Mouse (Mus musculus) layer of hippocampus, adult 2 months (tissue): ENCODE results near the gene Rhot2. TPM values are rescaled to one million over a fixed set of nuclear protein-coding genes. Genes with fewer than 3 reads are reported as not detected.

ENCODE experiments used
- DNase-seq, 2 experiments: peaks; one replicate each; pipeline ENCODE4 v3.0.0; 2022; ENCODE audit warnings: low spot score in 2 of 2
- H3K27ac ChIP-seq: fragments of 200-600 bp; 2 replicates; pipeline ENCODE4 v1.8.1; 2022
- H3K4me3 ChIP-seq: fragments of 200-600 bp; 2 replicates; pipeline ENCODE4 v1.8.1; 2022; ENCODE audit warnings: mild to moderate bottlenecking
- CTCF ChIP-seq: fragments of 200-600 bp; conservative IDR thresholded peaks from 2 replicates; pipeline ENCODE4 v1.8.1; 2022; ENCODE audit warnings: antibody characterized with exemption, mild to moderate bottlenecking, moderate library complexity
- microRNA-seq, 2 experiments: library from miRNA; unstranded; fragments of <30 nt; microRNA quantifications; one replicate each; pipeline ENCODE4 v1.2.0; 2021
- total RNA-seq, 2 experiments: library from RNA; stranded (reverse); gene quantifications; 2 replicates each; pipeline ENCODE4 v1.2.3; 2021

Rhot2 gene
- total RNA-seq, 2 experiments from 2014 or later = 95.9 to 107 TPM

DNA sequence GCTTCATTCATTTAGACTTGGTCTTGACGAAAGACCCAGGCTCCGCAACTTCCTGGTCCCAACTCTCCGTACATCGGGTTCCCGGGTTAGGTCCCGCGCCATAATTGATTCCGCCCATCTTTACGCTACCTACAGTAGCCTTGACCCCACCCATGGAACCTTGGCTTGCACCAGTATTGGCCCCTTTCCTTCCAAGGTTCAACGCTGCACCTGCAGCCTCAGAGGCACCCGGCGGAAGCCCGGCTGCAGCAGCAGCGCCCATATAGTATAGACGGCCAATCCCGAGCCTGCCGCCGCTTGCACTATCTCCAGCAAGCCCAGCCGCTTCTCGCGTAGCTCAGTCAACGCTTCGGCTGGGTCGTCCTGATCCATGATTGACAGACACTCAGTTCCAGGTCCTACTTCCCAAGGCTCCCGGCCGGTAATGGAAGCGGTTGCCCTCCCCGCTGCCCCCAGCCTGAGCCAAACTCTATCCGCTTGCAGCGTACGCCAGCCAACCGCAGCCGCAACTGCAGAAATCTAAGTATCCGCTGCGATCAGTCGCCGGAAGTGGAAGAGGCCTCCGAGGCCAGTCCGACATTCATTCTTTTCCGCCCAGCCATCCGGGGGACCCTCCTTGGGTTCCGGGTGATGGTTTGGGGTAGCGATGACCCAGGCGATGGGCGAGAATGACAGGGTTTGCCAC, 52.7 kb downstream of the Rhot2 start:
- no peak for TF ChIP-seq CTCF
- peak overlapping the region; percentile 88 for H3K4me3 ChIP-seq
- peak overlapping the region; percentile 95 for H3K27ac ChIP-seq
- DNase-seq = peak; percentile 87 to 89

DNA sequence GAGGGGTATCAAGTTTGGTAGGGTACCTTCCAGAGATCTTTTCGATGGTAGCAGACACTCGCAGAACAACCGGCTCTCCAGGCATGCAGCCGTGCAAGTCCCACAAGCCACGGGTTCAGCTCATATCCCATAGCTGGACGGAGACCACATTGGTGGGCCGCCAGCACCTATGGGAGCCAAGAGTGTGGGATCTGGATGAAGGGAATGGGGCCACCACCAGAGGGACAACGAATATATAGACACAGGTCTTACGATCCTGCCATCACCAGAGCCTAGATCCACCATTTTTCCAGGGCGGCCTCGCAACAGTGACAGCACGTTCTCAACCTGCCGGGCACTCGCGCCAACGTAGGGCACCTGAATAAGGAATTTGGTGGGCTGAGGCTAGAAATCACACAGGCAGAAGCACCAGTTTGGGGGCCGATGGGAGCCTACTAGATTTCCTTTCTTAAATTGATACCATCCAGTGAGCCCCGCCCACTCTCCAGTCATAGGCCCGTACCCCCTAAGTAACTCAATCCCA, 53.3 kb downstream of the Rhot2 start:
- H3K27ac ChIP-seq = peak overlapping the region; percentile 95
- DNase-seq = no peak
- peak overlapping the region; percentile 88 for H3K4me3 ChIP-seq
- peak; percentile 33 for TF ChIP-seq CTCF

Small RNA genes within 50 kb of the gene (microRNA-seq; reads per million reads assigned to microRNA genes)
- 1.8 to 3.2 reads per million in 2 experiments for gene Mir3082

Other genes starting within 250 kb of the Rhot2 start
- 100 to 1,000 TPM; 106 to 122 TPM for gene Gng13, start 127.7 kb downstream of the Rhot2 start, total RNA-seq
- gene Chtf18, start 117.4 kb downstream of the Rhot2 start, total RNA-seq = 1 to 10 TPM; 1.2 to 1.8 TPM
- gene Rpusd1, start 117.2 kb downstream of the Rhot2 start, total RNA-seq = 10 to 100 TPM; 54.5 to 56.9 TPM
- not detected for gene Mslnl, start 108.8 kb downstream of the Rhot2 start, total RNA-seq
- gene Msln, start 90.5 kb downstream of the Rhot2 start, total RNA-seq = under 1 TPM; 0.51 to 0.69 TPM
- gene Narfl, start 71.1 kb downstream of the Rhot2 start, total RNA-seq = 10 to 100 TPM; 37.4 to 39.8 TPM
- gene Haghl, start 59.2 kb downstream of the Rhot2 start, total RNA-seq = 100 to 1,000 TPM; 116 to 117 TPM
- under 1 TPM; 0.49 to 0.51 TPM for gene Ccdc78, start 58.3 kb downstream of the Rhot2 start, total RNA-seq
- gene Fam173a, start 52.0 kb downstream of the Rhot2 start, total RNA-seq = 10 to 100 TPM; 83.0 to 89.3 TPM
- gene AC134908.4, start 49.2 kb downstream of the Rhot2 start, total RNA-seq = 1 to 10 TPM; 1.4 to 1.9 TPM
- 10 to 100 TPM; 76.9 to 80.3 TPM for gene Metrn, start 47.7 kb downstream of the Rhot2 start, total RNA-seq
- gene Fbxl16, start 35.8 kb downstream of the Rhot2 start, total RNA-seq = 100 to 1,000 TPM; 680 to 699 TPM
- gene Wdr24, start 21.2 kb downstream of the Rhot2 start, total RNA-seq = 10 to 100 TPM; 27.9 to 28.9 TPM
- gene Jmjd8, start 16.0 kb downstream of the Rhot2 start, total RNA-seq = 10 to 100 TPM; 58.0 to 61.1 TPM
- 100 to 1,000 TPM; 164 to 175 TPM for gene Stub1, start 11.4 kb downstream of the Rhot2 start, total RNA-seq
- gene Rhbdl1, start 7.6 kb downstream of the Rhot2 start, total RNA-seq = 10 to 100 TPM; 43.0 to 44.8 TPM
- 10 to 100 TPM; 30.0 to 33.9 TPM for gene Gm20683, start 3.1 kb downstream of the Rhot2 start, total RNA-seq
- gene Wdr90, start 16.6 kb upstream of the Rhot2 start, total RNA-seq = 10 to 100 TPM; 21.7 to 24.6 TPM
- 10 to 100 TPM; 20.9 to 21.6 TPM for gene Mcrip2, start 23.9 kb upstream of the Rhot2 start, total RNA-seq
- gene Mettl26, start 30.2 kb upstream of the Rhot2 start, total RNA-seq = 10 to 100 TPM; 39.0 to 39.9 TPM
- 1 to 10 TPM; 1.7 to 2.8 TPM for gene Wfikkn1, start 36.0 kb upstream of the Rhot2 start, total RNA-seq
- 10 to 100 TPM; 50.1 to 51.1 TPM for gene Rab40c, start 74.9 kb upstream of the Rhot2 start, total RNA-seq
- 100 to 1,000 TPM; 120 TPM for gene Pigq, start 100.1 kb upstream of the Rhot2 start, total RNA-seq
- gene Nhlrc4, start 100.1 kb upstream of the Rhot2 start, total RNA-seq = 1 to 10 TPM; 1.3 to 1.5 TPM
- under 1 TPM; 0.41 to 0.64 TPM for gene A930017K11Rik, start 107.7 kb upstream of the Rhot2 start, total RNA-seq
- gene Capn15, start 140.9 kb upstream of the Rhot2 start, total RNA-seq = 10 to 100 TPM; 53.6 to 58.8 TPM
- 100 to 1,000 TPM; 108 to 115 TPM for gene Rab11fip3, start 224.7 kb upstream of the Rhot2 start, total RNA-seq
- gene Decr2, start 245.5 kb upstream of the Rhot2 start, total RNA-seq = 10 to 100 TPM; 26.7 to 28.9 TPM